Mouse (Mus musculus): ENCODE data around the gene Golga5.
"Not testable (repeated sequence)": the region's sequence is repeated elsewhere in the genome, so short reads cannot be mapped to it uniquely, and the experiment has no call there.

Golga5 gene

GRCm38 (mm10) chr12:102450437-102450836, 18.5 kb upstream of the Golga5 start:
- no peak for DNase-seq

GRCm38 (mm10) chr12:102451126-102451851, 17.6 kb upstream of the Golga5 start:
- DNase-seq, result peak; percentile 70 to 71

- peak; percentile 72 to 79 for DNase-seq
Measured at GRCm38 (mm10) chr12:102453581-102453980, 15.4 kb upstream of the Golga5 start.

GRCm38 (mm10) chr12:102456467-102457193, 12.3 kb upstream of the Golga5 start:
- DNase-seq, result no peak

GRCm38 (mm10) chr12:102460014-102460413, 8.9 kb upstream of the Golga5 start:
- DNase-seq, result no peak

- peak; percentile 47 to 48 for DNase-seq
Measured at GRCm38 (mm10) chr12:102461177-102461576, 7.8 kb upstream of the Golga5 start.

DNA sequence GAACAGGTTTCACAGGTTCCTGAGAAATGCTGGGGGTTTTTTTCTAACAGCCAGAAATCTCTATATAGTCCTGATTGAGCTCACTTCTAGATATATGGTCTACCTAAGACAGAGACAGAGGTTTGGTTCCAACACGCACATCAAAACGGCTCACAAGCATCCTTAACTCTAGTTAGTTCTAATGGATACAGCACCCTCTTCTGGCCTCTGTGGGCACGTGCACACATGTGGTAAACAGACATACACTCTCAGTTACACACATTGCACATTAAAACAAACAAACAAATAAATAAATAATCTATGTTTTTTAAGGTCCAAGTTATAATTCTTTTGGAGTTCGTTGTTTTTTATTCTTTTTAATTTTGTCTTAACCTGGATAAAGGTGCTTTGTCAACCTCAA, 4.3 kb upstream of the Golga5 start:
- peak in 1 of 2 experiments; percentile 34 for DNase-seq

DNA sequence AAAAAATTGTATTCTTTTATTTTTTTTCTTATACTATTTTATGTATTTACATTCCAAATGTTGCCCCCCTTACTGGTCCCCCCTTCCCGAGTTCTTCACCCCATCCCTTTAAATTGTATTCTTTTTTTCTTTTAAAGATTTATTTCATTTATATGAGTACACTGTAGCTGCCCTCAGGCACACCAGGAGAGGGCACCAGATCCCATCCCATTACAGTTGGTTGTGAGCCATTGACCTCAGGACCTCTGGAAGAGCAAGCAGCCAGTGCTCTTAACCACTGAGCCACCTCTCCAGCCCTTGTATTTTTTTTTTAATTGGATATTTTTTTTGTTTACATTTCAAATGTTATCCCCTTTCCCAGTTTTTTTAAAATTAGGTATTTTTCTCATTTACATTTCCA, 799 bp upstream of the Golga5 start:
- DNase-seq, result no peak

GRCm38 (mm10) chr12:102474411-102474810, 5.5 kb downstream of the Golga5 start:
- DNase-seq, result no peak

GRCm38 (mm10) chr12:102480481-102480880, 11.5 kb downstream of the Golga5 start:
- no peak for DNase-seq

GRCm38 (mm10) chr12:102484946-102485345, 16.0 kb downstream of the Golga5 start:
- peak; percentile 24 to 28 for DNase-seq

DNA sequence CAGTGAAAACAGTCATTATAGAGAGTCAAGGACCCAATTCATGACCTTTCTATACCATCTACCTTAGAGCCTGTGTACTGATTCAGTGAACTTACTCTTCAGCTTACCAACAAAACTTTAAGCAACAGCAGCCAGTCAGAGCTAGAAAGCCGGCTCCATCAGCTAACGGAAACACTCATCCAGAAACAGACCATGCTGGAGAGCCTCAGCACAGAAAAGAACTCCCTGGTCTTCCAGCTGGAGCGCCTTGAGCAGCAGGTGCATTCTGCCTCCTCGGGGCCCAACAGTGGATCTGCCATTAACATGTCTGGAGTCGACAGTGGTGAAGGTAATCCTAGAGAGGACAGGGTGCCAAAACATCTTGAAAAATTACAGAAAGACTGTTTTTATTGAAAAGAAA, 23.0 kb downstream of the Golga5 start:
- no peak for DNase-seq

GRCm38 (mm10) chr12:102495754-102496153, 26.8 kb downstream of the Golga5 start:
- not testable (repeated sequence) for DNase-seq

- DNase-seq, result no peak
Measured at GRCm38 (mm10) chr12:102497905-102498304, 29.0 kb downstream of the Golga5 start.

GRCm38 (mm10) chr12:102498726-102499125, 29.8 kb downstream of the Golga5 start:
- DNase-seq, result no peak

DNA sequence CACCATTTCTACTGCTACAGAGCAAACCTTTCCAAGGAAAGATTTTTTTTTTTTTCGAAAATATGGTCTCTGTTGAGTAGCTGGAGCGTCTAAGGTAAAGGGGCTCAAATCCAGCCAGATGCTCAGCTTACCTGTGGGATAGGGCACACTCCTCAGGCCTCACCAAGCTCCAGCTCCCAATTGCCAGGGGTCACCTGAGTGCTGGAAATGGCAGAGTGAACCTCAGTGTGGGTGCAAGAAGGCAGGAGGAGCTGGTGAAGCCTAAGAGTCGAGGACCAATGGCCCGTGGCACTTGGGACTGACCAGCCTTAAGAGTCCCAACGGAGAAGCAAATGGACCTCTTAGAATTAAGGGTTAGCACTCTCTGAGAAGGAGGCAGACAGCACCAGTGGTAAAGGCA, 30.3 kb downstream of the Golga5 start:
- no peak for DNase-seq

DNA sequence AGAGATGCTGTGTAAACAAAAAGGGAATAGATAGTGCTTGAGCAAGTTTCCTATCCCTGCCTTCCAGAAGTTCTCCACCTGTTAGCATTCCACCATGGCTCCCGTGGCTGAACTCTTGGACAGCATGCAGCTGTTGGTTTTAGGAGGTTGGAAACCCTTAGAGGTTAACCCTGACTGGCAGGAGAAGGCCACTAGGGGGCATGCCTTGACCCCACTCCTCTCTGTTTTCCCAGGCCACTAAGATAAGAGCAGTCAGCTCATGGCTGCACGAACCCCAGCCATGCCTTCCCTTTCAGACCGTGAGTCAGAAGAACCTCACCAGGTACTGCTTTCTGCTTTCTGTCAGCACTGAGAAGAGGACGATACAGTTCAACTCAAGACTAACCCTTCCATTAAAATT, 30.8 kb downstream of the Golga5 start:
- DNase-seq, result peak; percentile 17 to 21

GRCm38 (mm10) chr12:102501038-102501437, 32.1 kb downstream of the Golga5 start:
- no peak for DNase-seq

DNA sequence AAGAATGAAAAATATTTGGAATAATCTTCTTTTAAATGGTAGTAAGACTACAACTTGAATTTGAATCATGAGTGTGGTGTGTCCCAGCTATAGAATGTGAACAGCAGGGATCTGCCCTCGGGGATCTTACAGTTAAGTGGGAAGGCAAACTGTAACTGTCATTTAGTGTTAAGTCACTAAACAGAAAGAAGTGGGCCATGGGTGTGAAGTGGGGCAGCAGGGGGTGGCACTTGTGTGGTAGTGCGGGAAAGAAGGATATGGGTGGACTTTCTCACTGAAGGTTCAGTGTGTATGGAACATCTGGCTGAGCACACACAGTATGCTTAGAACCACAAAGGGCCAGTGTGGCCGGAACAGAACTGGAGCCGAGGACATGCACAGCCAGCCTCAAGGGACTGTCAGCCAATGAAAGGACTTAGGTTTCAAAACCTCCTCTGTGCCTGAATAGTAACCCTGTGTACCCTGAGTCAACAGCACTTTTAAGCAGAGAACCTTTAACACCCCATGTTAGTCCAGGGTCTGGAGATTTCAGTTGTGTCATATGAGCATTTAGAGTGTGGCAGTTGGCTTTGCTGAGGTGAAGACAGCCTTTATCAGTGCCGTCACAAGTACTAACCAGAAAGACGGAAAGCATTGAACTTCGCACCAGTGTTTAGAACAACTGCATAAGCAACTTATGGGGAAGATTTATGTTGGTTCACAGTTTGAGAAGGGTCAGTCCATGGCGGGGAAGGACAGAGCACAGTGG, 33.1 kb downstream of the Golga5 start:
- DNase-seq, result no peak

DNA sequence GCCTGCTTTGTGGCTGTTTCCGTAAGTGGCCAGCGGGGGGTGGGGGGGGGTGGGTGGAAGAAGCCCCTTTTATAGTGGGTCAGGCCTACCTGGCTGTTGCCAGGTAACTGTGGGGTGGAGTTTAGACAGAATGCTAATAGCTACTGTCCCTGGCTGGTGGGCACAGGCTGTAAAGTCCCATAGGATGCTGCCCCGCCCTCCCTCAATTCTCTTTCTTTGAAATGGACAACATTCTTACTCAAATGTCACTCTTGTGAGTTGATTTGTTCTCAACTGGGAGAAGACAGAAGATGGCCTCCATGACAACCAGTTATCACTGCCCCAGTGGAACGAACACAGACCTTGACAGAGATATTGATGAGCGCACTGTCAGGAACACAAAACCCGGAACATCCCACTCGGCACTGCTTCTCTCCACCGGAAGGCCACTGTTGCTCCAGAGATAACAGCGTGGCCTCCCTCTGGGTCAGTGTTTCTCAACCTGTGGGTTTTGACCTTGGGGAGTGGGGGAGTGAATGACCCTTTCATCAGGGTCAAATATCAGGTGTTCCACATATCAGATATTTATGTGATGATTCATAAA, 36.3 kb downstream of the Golga5 start:
- no peak for DNase-seq

DNA sequence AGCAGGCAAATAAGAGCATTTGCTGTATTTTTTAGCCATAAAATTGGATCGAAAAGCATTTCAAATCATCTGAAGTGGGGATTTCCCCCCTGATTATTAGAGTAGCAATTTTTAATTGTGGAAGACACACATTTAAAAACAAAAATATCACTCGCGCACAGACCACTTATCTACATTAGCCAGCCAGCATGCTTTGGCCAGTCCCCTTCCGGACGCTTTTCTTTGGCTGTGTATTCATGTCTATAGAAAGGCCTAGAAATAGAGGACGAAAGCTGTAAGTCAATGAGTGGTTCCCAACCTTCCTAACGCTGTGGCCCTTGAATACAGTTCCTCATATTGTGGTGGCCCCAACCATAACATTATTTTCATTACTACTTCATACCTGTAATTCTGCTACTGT, 37.0 kb downstream of the Golga5 start:
- DNase-seq, result no peak

DNA sequence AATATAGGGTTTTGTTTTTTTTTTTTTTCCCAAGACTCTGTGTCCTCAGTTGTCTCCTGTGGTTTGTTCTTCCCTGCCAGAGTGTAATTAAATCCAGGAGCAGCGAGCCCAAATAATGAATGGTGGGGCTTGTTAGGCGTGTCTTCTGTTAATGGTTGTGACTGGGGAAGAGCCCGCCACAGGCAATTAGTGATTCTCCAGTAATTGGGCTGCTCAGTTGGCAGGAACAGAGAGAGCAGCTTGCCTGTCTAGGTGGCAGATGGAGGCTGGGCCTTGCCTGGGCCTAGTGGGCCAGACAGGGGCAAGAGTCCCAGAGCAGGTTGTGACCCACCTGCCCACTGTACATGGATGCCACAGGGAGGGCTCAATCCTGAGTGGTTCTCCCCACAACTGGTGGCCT, 42.4 kb downstream of the Golga5 start:
- DNase-seq, result no peak

DNA sequence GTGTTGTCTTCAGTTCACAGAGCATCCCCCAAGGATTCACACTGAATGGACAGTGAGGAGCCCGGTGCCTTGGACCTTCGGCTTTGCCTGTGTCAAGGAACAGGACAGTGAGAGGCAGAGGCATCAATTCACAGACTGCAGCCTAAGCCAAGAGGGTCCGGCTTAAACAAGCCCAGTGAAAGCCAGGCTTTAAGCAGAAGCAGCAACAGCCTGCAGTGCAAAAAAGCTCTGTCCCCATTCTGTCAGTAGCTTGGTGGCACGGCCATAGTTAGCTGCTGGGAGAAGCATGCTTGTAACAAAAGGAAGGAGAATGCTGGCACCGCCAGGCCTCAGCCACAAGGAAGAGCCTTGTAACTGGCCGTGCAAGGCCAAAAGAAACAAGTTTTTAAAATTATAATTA, 45.2 kb downstream of the Golga5 start:
- no peak for DNase-seq
